Mouse (Mus musculus) leukemia stem cell, adult 10-12 weeks (primary cell): Measurements from ENCODE around the gene Rps27. TPM values are rescaled to one million over a fixed set of nuclear protein-coding genes. Genes with fewer than 3 reads are reported as not detected.

Experiments used
- polyA plus RNA-seq: library from polyadenylated mRNA; stranded (reverse); fragments of >175 nt; gene quantifications from 2 replicates; pipeline ENCODE4 v1.2.3, GENCODE M21; 2012; ENCODE audit warnings: low replicate concordance

Rps27 gene
- 161 and 228 TPM in 2 replicates for polyA plus RNA-seq

DNA sequence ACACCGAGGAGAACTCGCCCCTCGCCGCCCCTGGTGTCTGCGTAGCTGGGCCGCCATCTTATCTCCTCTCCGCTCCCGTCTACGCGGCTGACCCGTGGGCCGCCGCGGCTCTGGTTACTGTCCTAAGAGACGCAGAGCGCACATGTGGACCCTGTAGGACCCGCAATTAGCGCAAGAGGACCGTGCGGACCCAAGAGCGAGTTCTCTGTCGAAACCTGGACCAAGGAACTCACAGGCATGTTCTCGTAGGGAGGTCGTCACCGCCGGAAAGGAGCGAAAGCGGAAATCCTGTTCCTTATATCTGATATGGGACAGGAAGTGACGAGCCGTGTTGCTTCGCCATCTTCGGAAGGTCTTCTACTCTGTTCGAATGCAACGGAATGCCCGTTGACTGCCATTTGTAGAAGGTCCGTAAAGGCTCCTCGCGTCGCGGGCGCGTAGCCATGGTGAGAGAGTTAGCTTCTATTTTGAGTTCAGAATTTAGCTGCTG lies at the start of gene Rps27, which contains the start of gene Rab13:
Gene Rps27 (minus strand): TSS at position 275 of the 490 bp plus-strand sequence.
Gene Rab13 (plus strand): TSS at position 319 of the 490 bp plus-strand sequence.

DNA sequence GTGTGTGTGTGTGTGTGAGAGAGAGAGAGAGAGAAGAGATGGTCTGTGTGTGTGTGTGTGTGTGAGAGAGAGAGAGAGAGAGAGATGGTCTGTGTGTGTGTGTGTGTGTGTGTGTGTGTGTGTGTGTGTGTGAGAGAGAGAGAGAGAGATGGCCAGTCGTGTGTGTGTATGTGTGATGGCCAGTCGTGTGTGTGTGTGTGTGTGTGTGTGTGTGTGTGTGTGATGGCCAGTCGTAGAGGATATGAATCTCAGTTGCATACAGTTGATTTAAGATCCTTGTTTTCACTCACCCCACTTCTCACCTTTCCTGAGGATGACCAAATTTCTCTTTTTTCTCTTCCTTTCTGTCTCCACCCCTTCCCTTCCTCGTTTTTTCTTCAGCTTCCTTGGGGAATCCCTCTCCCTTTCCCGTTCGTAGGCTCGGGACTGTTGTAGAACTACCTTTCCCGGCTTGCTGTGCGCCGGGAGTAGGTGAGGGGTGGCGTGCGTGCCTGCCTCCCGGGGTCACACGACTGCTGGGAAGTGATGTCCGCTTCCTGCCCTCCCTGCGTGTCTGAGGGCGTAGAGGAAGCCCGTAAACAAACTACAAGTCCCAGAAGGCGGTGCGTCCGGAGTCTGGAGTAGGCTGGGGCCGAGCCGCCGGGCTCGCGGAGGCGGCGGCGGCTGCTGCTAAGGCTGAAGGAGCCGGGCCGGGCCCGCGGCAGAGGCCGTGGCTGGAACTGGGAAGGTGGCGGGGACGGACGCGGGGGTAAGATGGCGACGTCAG lies 40.4 kb upstream of the Rps27 start, which contains the start of gene Crtc2:
Gene Crtc2 (plus strand): TSS at position 511 of the 766 bp plus-strand sequence.

DNA sequence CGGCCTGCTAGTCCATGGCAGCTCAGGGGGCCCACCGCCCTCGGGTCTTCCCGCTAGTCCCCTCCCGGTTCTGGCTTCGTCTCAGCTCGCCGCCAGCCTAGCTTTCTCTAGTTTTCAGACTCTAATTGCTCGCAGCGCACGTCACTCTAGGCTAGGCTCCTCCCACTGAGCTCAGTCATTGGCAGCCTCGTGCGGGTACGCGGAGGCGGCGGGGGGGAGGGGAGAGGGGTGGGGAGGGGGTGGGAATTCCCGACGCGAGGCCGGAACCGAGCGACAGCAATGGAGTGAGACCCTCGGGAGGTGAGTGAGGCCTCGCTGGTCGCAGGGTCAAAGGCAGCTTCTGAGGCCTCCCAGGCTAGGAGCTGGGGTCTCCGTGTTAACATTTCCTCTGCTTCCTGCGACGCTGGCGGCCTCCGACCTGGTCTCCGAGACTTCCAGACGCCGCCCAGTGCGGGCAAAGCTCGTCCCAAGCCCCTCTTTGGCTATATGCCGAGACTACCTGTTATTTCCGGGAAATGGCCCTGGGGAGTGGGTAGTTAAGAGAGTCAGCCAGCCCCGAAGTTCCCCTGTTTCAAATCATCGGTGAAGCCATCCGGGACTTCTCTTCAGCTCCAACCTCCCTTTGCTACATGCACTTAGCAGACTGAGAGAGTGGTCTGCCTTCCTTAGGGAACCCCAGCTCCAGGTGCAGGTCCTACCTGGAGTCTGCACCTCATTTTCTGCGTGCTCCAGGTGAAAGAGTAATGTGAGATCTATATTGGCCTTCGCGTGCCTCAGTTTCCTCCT lies 34.7 kb upstream of the Rps27 start, which contains the start of gene Slc39a1:
Gene Slc39a1 (plus strand): TSS at position 213 of the 786 bp plus-strand sequence.

DNA sequence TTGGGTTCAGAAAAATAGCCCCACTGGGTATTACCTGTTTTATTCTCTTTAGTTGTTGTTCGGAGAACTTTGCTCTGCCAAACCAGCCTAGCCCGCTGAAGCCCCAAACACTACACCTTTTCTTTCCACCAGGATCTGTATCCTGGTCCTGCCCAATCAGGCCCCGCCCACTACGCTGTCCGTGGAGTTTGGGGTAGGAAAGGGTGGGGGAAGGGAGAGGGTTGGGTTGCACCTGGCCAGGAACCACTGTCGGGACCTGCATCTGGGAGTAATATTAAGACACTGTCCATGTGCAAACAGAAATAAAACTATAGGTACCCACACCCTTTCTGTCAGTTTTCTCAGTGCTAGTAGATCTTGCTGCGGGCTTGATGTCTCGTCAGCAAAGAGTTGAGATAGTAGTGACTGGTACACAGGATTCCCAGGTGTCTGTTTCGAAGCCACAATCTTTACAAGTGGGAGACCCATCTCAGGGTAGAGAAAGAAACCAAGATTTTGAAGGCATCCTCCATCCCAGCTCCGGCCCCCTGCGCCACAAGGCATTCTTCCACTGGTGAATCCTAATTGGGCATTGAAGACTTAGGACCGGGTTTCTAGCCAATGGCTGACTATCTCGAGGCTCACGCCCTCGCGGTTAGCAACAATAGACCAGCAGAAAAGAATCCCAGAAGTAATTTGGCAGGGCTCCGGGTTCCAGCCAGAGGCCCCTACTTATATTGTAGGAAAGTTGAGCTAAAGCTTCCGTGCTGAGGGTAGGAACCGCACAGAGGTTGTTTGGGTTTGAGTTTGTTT lies 29.7 kb upstream of the Rps27 start, which contains the start of gene Creb3l4:
Gene Creb3l4 (minus strand): TSS at position 529 of the 792 bp plus-strand sequence.

DNA sequence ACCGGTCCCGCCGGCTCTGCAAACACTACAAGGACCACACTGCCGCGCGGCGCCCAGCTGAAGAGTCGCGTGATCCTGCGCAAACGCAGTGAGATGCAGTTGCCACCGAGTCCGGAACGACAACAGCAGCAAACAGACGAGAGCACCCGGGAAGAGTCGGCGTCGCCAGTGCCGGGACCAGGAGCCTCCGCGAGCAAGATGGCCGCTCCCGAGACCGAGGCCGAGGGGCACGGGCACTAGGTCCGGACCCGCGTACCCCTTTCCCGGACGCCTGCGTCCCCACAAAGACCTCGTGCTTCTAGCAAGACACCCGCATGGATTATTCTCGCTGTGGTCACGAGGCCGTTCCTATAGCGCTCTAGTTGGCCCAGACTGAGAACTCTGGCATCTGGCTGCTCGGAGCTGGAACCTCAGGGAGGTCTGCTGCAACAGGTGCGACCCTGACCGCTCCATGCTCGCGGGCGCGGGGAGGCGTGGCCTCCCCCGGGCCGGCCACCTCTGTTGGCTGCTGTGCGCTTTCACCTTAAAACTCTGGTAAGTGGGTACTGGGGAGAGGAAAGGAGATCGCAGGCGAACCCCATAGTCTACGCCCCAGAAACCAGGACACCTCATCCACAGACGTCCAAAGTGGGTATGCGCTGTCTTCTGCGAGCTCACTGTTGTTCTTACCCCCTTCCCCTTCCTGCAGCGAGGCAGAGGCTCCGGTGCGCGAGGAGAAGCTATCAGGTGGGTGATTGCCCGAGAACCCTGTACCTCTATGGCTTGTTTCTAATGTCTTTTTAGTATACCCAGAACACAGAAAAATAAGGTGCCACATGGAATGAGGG lies 18.3 kb upstream of the Rps27 start, which contains the start of gene Jtb:
Gene Jtb (plus strand): TSS at position 91 of the 827 bp plus-strand sequence.

Other genes with a start within 250 kb of the Rps27 start
- gene Hax1, start 214.9 kb downstream of the Rps27 start, polyA plus RNA-seq, result 8.6 and 32.9 TPM in 2 replicates
- gene 4933434E20Rik, start 162.0 kb downstream of the Rps27 start, polyA plus RNA-seq, result 1.9 and 19.3 TPM in 2 replicates
- gene Ubap2l, start 161.0 kb downstream of the Rps27 start, polyA plus RNA-seq, result 141 and 192 TPM in 2 replicates
- gene Tpm3, start 141.0 kb downstream of the Rps27 start, polyA plus RNA-seq, result 36.5 and 81.5 TPM in 2 replicates
- not detected in 2 replicates for gene Nup210l, start 109.5 kb downstream of the Rps27 start, polyA plus RNA-seq
- gene Rab13, start within 50 bp of the Rps27 start, polyA plus RNA-seq, result 1.1 and 1.8 TPM in 2 replicates
- gene Jtb, start 17.9 kb upstream of the Rps27 start, polyA plus RNA-seq, result 135 and 244 TPM in 2 replicates
- 0.17 TPM in 1 of 2 replicates, not detected in the other for gene Creb3l4, start 29.9 kb upstream of the Rps27 start, polyA plus RNA-seq
- 9.7 and 11.5 TPM in 2 replicates for gene Slc39a1, start 34.5 kb upstream of the Rps27 start, polyA plus RNA-seq
- gene Crtc2, start 40.5 kb upstream of the Rps27 start, polyA plus RNA-seq, result 53.2 and 125 TPM in 2 replicates
- 101 and 197 TPM in 2 replicates for gene Dennd4b, start 51.5 kb upstream of the Rps27 start, polyA plus RNA-seq
- gene Gatad2b, start 79.5 kb upstream of the Rps27 start, polyA plus RNA-seq, result 3.4 and 5.4 TPM in 2 replicates
- 2.4 and 2.9 TPM in 2 replicates for gene Slc27a3, start 176.3 kb upstream of the Rps27 start, polyA plus RNA-seq
- 28.3 and 56.0 TPM in 2 replicates for gene Ints3, start 220.0 kb upstream of the Rps27 start, polyA plus RNA-seq